Mouse (Mus musculus) kidney, postnatal 4 days (tissue): ENCODE measurements around the gene Sphkap.

ENCODE experiments used
- DNase-seq, 2 experiments: peaks; one replicate each; pipeline ENCODE4 v3.0.0; 2021; ENCODE audit warnings: mixed read lengths in 2 of 2

Sphkap gene

DNA sequence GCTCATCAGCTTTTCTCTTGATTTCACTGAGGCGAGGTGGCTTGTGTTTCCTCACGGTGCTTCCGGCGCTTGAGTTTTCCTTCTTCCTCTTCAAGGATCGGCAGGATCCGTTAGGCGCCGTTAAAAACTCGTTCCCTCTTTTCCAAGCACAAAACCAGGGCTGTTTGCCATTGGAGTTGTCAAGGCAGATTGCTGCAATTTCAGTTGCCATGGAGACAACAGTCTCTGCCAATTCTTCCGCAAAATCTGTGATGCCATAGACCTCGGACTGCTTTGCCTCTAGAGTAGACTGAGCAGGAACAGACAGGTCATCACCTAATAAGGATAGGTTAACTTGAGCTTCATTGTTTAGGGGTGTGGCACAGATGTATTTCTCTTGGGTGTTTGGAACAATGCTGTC is 131.0 kb downstream of the Sphkap start:
- DNase-seq: no peak

DNA sequence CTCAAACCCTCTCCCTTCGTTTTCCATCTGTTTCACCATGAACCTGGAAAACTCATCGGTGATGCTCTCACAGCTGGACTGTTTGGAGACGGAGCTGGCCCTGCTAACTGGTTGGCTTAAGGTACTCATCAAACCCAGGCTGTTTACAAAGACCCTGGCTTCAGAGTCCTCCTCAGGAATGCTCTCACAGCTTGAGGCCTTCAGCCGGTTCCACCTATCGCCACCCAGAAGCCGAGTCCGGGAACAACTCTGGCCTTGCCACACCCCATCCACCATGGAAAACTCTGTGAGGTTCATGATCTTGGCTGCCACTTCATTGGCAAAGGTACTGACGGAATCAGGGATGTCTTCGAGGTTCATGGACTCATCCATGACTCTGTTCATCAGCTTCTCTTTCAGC is 131.4 kb downstream of the Sphkap start:
- DNase-seq: no peak

DNA sequence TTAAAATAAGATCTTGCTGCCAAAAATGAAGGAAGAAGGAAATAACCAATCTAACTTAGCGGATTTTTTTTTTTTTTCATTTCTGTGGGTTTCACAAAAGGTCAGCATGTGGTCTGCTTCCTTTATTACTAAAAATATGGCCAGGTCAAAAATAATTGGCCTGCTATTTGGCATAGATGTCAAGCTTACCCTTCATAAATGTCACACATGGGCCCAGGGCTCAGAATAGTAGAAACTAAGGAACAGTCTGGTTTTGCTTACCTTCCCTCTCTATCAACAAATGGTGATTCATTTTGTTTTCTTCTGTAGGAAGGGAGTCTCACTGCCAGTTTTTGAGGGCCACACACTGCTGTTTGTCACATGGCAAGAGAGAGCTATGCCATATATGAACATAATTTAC is 156.3 kb downstream of the Sphkap start:
- no peak for DNase-seq

DNA sequence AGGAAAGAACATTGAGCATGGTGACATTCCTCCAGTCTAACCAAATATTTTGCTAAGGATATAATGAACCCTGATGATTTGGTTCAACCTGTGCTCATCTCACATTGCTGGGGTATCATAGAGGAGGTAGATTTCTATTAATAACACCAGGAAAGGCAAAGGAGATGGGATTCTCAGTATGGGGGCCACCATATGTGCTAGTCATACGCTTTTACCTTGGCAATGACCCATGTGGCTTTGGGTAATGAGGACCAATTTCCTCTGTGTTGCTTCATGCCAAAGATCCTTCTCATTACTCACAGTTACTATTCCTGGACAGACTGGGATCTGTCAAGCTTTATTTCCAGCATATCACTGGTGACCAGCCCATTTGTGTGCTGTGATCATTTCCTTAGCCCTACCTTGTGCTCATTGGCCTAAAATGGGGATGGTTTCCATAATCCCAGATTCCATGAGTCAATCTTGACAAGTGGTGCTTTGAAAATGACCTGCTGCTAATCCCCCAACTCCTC is 159.7 kb downstream of the Sphkap start:
- no peak for DNase-seq

DNA sequence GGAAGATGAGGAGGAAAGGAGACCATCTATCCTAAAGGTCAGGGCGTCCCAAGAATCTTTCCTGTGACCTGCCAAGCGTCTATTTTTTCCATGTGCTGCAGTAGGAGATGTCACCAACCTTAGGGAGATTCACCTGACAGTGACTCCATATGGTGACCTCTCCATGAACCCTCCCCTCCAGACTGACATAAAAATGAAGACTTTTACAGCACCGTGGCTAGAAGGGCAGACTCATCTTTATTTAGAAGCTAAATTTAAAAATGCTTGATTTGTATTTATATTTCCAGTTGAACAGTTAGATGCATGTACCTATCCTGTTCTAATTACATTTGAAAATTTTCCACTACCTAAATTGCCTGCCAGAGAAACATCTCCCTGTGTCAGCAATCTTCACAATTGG is 180.1 kb downstream of the Sphkap start:
- no peak for DNase-seq

DNA sequence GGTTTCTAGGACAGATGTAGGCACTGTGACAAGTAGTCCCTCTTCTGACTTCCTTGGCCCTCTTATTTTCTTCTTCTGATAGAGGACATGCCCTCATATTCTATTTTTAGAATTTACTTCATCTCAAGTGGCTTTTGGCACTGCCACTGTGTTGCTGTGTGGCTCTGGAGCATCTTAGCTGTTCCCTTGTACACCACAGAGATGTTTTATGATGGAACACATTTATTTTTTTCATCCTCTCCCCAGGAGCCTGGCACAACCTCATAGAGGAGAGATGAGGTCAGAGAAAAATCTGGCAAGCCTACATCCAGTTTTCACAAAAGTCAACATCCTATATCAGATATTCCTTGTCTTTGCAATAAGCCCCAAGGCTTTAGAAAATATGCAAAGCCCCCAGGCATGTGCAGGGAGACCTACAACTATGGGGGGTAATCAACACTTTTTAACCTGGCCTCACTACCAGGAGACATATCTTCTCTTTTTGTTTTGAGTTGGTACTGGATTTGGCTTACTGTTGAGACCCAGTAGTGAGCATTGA is 183.5 kb downstream of the Sphkap start:
- no peak for DNase-seq

DNA sequence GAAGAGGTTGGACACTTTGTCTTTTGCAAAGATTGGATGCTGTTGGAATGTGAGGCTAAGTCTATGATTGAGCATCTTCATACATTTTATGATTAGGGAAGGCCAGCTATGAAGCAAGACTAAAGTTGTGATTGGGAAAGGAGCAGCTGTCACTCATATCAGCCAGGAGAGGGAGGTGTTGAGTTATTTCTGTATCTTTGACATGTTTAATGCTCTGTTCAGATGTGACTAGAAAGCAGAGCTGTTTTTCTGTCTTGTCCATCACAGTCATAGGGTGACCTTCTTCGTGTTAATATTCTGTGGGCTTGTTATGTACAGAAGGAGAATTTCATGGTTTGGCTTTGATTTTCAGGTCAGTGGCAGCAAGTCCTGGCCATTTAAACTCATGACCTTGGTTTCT is 184.9 kb downstream of the Sphkap start:
- no peak for DNase-seq

DNA sequence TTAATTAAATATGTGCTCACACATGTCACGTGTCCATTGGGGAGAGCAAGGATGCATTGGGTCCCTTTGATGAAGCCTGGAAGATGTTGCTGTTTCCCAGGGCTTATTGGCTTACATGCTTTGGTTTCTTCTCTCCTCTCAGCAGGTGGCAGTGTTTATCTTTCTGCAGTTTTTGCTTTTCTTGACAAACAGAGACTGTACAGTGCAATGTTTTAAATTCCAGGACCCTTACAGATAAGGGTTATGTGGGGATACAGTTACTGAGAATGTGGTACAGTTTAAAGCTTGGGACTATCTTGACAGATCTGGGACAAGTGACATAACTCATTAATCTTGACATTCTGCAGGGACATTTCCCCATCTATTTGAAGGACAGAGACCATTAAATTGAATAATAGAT is 189.7 kb downstream of the Sphkap start:
- no peak for DNase-seq

DNA sequence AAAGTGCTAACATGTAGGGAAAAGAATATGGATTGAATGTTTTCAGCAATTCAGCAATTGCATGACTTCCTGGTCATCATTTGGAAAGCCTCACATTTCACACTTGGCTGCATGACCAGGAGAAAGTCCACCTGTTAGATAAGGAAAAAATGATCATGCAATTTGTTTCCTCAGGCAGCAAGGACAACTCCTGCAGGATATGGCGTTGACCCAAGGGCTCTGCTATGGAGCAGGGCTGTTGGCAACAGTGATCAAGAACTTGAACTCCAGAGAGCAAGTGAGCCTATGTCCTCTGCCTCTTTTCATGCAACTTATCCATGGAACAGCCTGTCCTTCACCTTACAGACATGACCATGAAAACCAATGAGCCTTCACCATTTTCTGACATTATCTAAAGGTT is 198.0 kb downstream of the Sphkap start:
- DNase-seq: no peak
